Mouse (Mus musculus) limb, embryonic 11.5 days (tissue): ENCODE measurements at regions not wholly inside any gene's neighbourhood (a gene's known extent, or its start where the extent isn't known, plus 50 kb on each side); places are given as distances from the start of the nearest gene placed in this dataset.
"Not testable (repeated sequence)": the region's sequence is repeated elsewhere in the genome, so short reads cannot be mapped to it uniquely, and the experiment has no call there.

Experiments
- ATAC-seq: fragments of 200-750 bp; cut with Nextera tagmentation; 2 replicates; pipeline ENCODE4 v1.8.0; 2017; ENCODE audit warnings: low read depth; ENCODE audit not compliant: insufficient number of reproducible peaks, low FRiP score, low TSS enrichment
- DNase-seq: peaks from one replicate; pipeline ENCODE4 v3.0.0-alpha.2; 2015; ENCODE audit warnings: low spot score
- H3K27ac ChIP-seq: fragments of 300-500 bp; sonication (generic); replicated peaks from 2 replicates; pipeline ENCODE4 v1.5.1; 2014; ENCODE audit warnings: low read depth, mild to moderate bottlenecking, low read length
- H3K27me3 ChIP-seq: fragments of 300-500 bp; sonication (generic); 2 replicates; pipeline ENCODE4 v1.6.1; 2014; ENCODE audit warnings: mild to moderate bottlenecking, low read length, mixed read lengths; ENCODE audit not compliant: control insufficient read depth, insufficient read depth
- H3K36me3 ChIP-seq: fragments of 300-500 bp; sonication (generic); 2 replicates; pipeline ENCODE4 v1.6.1; 2014; ENCODE audit warnings: mild to moderate bottlenecking, low read length, moderate library complexity, mixed read lengths; ENCODE audit not compliant: control insufficient read depth, insufficient read depth
- H3K4me1 ChIP-seq: fragments of 300-500 bp; sonication (generic); 2 replicates; pipeline ENCODE4 v1.6.1; 2014; ENCODE audit warnings: low read length, mixed read lengths; ENCODE audit not compliant: control insufficient read depth, insufficient read depth
- H3K4me2 ChIP-seq: fragments of 300-500 bp; sonication (generic); 2 replicates; pipeline ENCODE4 v1.6.1; 2014; ENCODE audit warnings: low read depth, mild to moderate bottlenecking, moderate library complexity; ENCODE audit not compliant: severe bottlenecking
- H3K4me3 ChIP-seq: fragments of 300-500 bp; sonication (generic); 2 replicates; pipeline ENCODE4 v1.5.1; 2014; ENCODE audit warnings: low read depth, low read length
- H3K9ac ChIP-seq: fragments of 300-500 bp; sonication (generic); 2 replicates; pipeline ENCODE4 v1.6.1; 2014; ENCODE audit warnings: mild to moderate bottlenecking, low read length
- H3K9me3 ChIP-seq: fragments of 300-500 bp; sonication (generic); 2 replicates; pipeline ENCODE4 v1.6.1; 2016; ENCODE audit warnings: low read length; ENCODE audit not compliant: control insufficient read depth
- WGBS: fragments of 180-500 bp; shearing (Covaris S2); extraction: QIAGEN DNeasy Blood & Tissue Kit; methylation state at CpG from one replicate; pipeline ENCODE4 v1.1.7; 2014; 5-methylcytosine and 5-hydroxymethylcytosine counted together

- H3K9ac ChIP-seq, H3K27ac ChIP-seq, H3K4me3 ChIP-seq, H3K36me3 ChIP-seq, ATAC-seq, H3K4me1 ChIP-seq, H3K9me3 ChIP-seq, DNase-seq, H3K27me3 ChIP-seq, H3K4me2 ChIP-seq: not testable (repeated sequence)
- 86% methylated on average over 2 of the region's 2 CpGs for whole genome bisulfite sequencing
Measured at GRCm38 (mm10) chr3:6922647-6923046, 302.4 kb upstream of the 1700008P02Rik start.

DNA sequence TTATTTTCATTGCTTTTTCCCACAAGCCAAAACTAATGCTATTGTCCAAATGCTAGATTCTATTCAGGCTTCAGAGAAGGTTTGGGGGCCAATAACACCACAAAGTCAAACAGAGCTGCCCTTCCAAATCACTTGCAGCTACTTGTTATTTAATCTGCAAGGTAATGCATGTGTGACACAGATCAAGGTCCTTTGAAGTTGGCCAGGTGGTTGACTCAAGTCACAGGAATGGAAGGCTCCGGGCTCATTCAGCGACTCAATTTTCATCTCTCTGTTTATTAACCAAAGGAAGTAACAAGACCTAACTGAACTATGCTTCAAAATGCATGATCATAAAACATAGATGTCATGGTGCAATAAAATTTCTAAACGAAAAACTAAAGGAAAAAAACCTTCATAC is 300.0 kb upstream of the 1700008P02Rik start:
- Histone ChIP-seq H3K27me3 (no peaks in the 10 kb centered on the region), H3K9ac (no peak overlapping the region), H3K4me3 (no peak overlapping the region), H3K9me3 (no peaks in the 10 kb centered on the region), H3K4me1 (0 out of 2 replicates have a peak, but pooled peaks cover 2% of the 10 kb centered on the region), H3K4me2 (no peak overlapping the region), H3K36me3 (no peaks in the 10 kb centered on the region), H3K27ac (no peak overlapping the region)
- ATAC-seq (peak; percentile 70; the same call in 1 of the 2 replicates), DNase-seq (peak; percentile 50)
- 26% methylated on average over 3 of the region's 3 CpGs for WGBS

- Histone ChIP-seq H3K36me3 (no peaks in the 10 kb centered on the region), H3K9me3 (no peaks in the 10 kb centered on the region), H3K4me2 (no peak overlapping the region), H3K27ac (no peak overlapping the region), H3K9ac (no peak overlapping the region), H3K4me1 (no peaks in the 10 kb centered on the region), H3K27me3 (no peaks in the 10 kb centered on the region), H3K4me3 (no peak overlapping the region)
- 34% methylated on average over 1 of the region's 1 CpGs for WGBS
- DNase-seq = no peak
- no peak for ATAC-seq
Measured at GRCm38 (mm10) chr3:6887936-6888335, 267.7 kb upstream of the 1700008P02Rik start.

DNA sequence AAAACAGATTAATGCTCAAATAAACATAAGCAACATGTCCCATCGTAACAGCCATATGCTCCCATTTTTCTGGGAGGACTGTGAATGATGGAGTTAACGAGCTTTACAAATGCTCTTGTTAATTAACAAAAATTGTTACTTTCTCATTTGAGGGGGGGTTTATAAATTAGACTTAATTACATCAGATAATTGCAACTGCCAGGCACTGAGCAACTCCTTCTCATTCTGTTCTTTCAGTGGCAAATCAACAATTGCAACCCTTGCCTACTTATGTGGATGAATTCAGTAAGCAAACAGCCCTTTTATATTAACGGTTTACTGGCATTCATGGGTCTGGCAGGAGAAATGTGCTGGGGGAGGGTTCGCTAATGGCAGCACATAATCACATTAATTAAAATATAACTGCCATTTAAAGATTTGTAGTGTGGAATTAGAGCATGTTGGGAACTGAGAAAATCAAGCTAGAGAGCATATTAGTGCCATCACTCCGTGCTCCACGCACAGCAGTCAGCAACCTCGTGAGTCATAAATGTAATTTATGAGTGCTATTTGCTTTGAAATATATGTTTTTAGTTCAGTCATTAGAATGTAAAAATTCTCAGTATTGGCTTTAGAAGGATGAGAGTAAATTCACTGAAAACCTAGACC is 266.9 kb upstream of the 1700008P02Rik start:
- H3K4me1 ChIP-seq = no peaks in the 10 kb centered on the region
- no peak overlapping the region for H3K9ac ChIP-seq
- H3K9me3 ChIP-seq = no peaks in the 10 kb centered on the region
- no peak overlapping the region for H3K4me3 ChIP-seq
- no peak overlapping the region for H3K27ac ChIP-seq
- H3K4me2 ChIP-seq = no peak overlapping the region
- H3K36me3 ChIP-seq = no peaks in the 10 kb centered on the region
- DNase-seq (no peak), ATAC-seq (no peak)
- 17% methylated on average over 7 of the region's 7 CpGs for WGBS
- no peaks in the 10 kb centered on the region for H3K27me3 ChIP-seq

- H3K4me3 ChIP-seq = no peak overlapping the region
- no peak for ATAC-seq
- WGBS = 59% methylated on average over 4 of the region's 4 CpGs
Measured at GRCm38 (mm10) chr3:6886200-6887052, 266.2 kb upstream of the 1700008P02Rik start.

DNA sequence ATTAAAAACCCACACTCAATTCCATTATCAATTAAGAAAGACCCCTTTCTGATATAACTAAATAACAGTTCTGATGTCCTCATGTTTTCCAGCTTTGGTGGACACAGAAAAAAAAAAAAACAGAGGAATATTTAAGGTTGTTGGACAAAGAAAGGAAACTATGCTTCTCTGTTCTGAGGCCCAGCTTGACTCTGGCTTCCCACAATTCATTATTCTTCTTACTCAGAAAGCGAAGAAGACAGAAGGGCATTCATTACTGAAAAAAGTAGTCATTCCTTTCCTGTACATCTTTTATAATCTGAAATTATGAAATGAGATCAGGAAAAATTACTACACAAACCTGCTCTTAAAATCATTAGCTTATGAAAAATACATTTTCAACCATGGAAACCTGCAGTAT is 263.2 kb upstream of the 1700008P02Rik start:
- Histone ChIP-seq H3K9ac (no peak overlapping the region), H3K4me3 (no peak overlapping the region), H3K27ac (no peak overlapping the region), H3K4me2 (no peak overlapping the region), H3K9me3 (no peaks in the 10 kb centered on the region), H3K27me3 (no peaks in the 10 kb centered on the region), H3K4me1 (no peaks in the 10 kb centered on the region), H3K36me3 (no peaks in the 10 kb centered on the region)
- no peak for ATAC-seq
- DNase-seq = no peak
- 87% methylated on average over 1 of the region's 1 CpGs for WGBS

More at GRCm38 (mm10) chr3:6886200-6887052, 266.2 kb upstream of the 1700008P02Rik start:
- DNase-seq = no peak
- Histone ChIP-seq H3K9ac (no peak overlapping the region), H3K27ac (no peak overlapping the region), H3K4me1 (no peaks in the 10 kb centered on the region), H3K27me3 (no peaks in the 10 kb centered on the region), H3K9me3 (no peaks in the 10 kb centered on the region), H3K4me2 (no peak overlapping the region), H3K36me3 (no peaks in the 10 kb centered on the region)

GRCm38 (mm10) chr3:6876265-6876664 is 256.0 kb upstream of the 1700008P02Rik start:
- Histone ChIP-seq H3K27me3 (no peaks in the 10 kb centered on the region), H3K9ac (no peak overlapping the region), H3K9me3 (no peaks in the 10 kb centered on the region), H3K4me2 (no peak overlapping the region), H3K4me3 (no peak overlapping the region), H3K36me3 (no peaks in the 10 kb centered on the region), H3K4me1 (no peaks in the 10 kb centered on the region), H3K27ac (no peak overlapping the region)
- ATAC-seq = no peak
- no peak for DNase-seq
- 91% methylated on average over 5 of the region's 5 CpGs for WGBS

- no peak for ATAC-seq
- no peak overlapping the region for H3K9ac ChIP-seq
- H3K4me2 ChIP-seq = no peak overlapping the region
- DNase-seq = no peak
- no peak overlapping the region for H3K27ac ChIP-seq
- no peak overlapping the region for H3K4me3 ChIP-seq
- H3K4me1 ChIP-seq = no peaks in the 10 kb centered on the region
- no peaks in the 10 kb centered on the region for H3K9me3 ChIP-seq
- WGBS = 60% methylated on average over 3 of the region's 3 CpGs
- H3K36me3 ChIP-seq = no peaks in the 10 kb centered on the region
- no peaks in the 10 kb centered on the region for H3K27me3 ChIP-seq
Measured at GRCm38 (mm10) chr3:6872170-6872569, 251.9 kb upstream of the 1700008P02Rik start.
